Mouse (Mus musculus): ENCODE measurements around the gene Gm10974.

- TF ChIP-seq CTCF (IDR thresholded peaks at IDR 0.05 in 2 of 3, conservative IDR thresholded peaks at IDR 0.05 in 1 of 3; ENCODE audit: control insufficient read depth in 1 of 3, insufficient read depth in 1 of 3, low read depth in 2 of 3, low read length in 3 of 3, poor library complexity in 1 of 3, severe bottlenecking in 1 of 3) (no peak), RAD21 (IDR thresholded peaks at IDR 0.05; ENCODE audit: low read depth, low read length) (no peak), POLR2AphosphoS2 (IDR thresholded peaks at IDR 0.05; ENCODE audit: low read length) (no peak), EP300 (IDR thresholded peaks at IDR 0.05; ENCODE audit: low read depth in 1 of 2, low read length in 2 of 2) (no peak)
Measured at GRCm38 (mm10) chr7:66384213-66384612, 18.5 kb downstream of the Gm10974 start.

Data from MEL (cell line).